Mouse (Mus musculus) testis, postnatal 10 days (tissue): ENCODE measurements at regions not wholly inside any gene's neighbourhood (a gene's known extent, or its start where the extent isn't known, plus 50 kb on each side); places are given as distances from the start of the nearest gene placed in this dataset.

Experiments used
- DNase-seq: peaks from one replicate; pipeline ENCODE4 v3.0.0; 2021; ENCODE audit warnings: low spot score

GRCm38 (mm10) chr16:85743022-85743421 lies 59.9 kb downstream of the Adamts1 start:
- no peak for DNase-seq

- no peak for DNase-seq
Measured at GRCm38 (mm10) chr16:85738606-85739195, 64.2 kb downstream of the Adamts1 start.

- DNase-seq, result no peak
Measured at GRCm38 (mm10) chr16:85728026-85728425, 74.9 kb downstream of the Adamts1 start.

- no peak for DNase-seq
Measured at GRCm38 (mm10) chr16:85721968-85722367, 80.9 kb downstream of the Adamts1 start.

- no peak for DNase-seq
Measured at GRCm38 (mm10) chr16:85712291-85712690, 90.6 kb downstream of the Adamts1 start.

- no peak for DNase-seq
Measured at GRCm38 (mm10) chr16:85704254-85705020, 98.5 kb downstream of the Adamts1 start.

- DNase-seq, result no peak
Measured at GRCm38 (mm10) chr16:85702889-85703480, 99.9 kb downstream of the Adamts1 start.

GRCm38 (mm10) chr16:85699329-85699728 lies 103.6 kb downstream of the Adamts1 start:
- no peak for DNase-seq

- no peak for DNase-seq
Measured at GRCm38 (mm10) chr16:85682721-85683120, 120.2 kb downstream of the Adamts1 start.

GRCm38 (mm10) chr16:85680351-85680750 lies 122.6 kb downstream of the Adamts1 start:
- DNase-seq, result peak; percentile 48

- DNase-seq, result no peak
Measured at GRCm38 (mm10) chr16:85678781-85679180, 124.1 kb downstream of the Adamts1 start.

GRCm38 (mm10) chr16:85678228-85678627 lies 124.7 kb downstream of the Adamts1 start:
- DNase-seq, result no peak

GRCm38 (mm10) chr16:85677027-85677426 lies 123.8 kb upstream of the Cyyr1 start:
- DNase-seq, result peak; percentile 48

- no peak for DNase-seq
Measured at GRCm38 (mm10) chr16:85668767-85669166, 115.6 kb upstream of the Cyyr1 start.

- DNase-seq, result no peak
Measured at GRCm38 (mm10) chr16:85667790-85668189, 114.6 kb upstream of the Cyyr1 start.

- DNase-seq, result no peak
Measured at GRCm38 (mm10) chr16:85649516-85649915, 96.3 kb upstream of the Cyyr1 start.

- no peak for DNase-seq
Measured at GRCm38 (mm10) chr16:85640992-85641391, 87.8 kb upstream of the Cyyr1 start.

GRCm38 (mm10) chr16:85637079-85637478 lies 83.9 kb upstream of the Cyyr1 start:
- DNase-seq, result no peak

- no peak for DNase-seq
Measured at GRCm38 (mm10) chr16:85629738-85630137, 76.5 kb upstream of the Cyyr1 start.

GRCm38 (mm10) chr16:85624505-85624904 lies 71.3 kb upstream of the Cyyr1 start:
- no peak for DNase-seq

- DNase-seq, result no peak
Measured at GRCm38 (mm10) chr16:85604089-85604488, 50.9 kb upstream of the Cyyr1 start.
